Mouse (Mus musculus): ENCODE measurements around the gene Rilpl1.
"Not testable (repeated sequence)": the region's sequence is repeated elsewhere in the genome, so short reads cannot be mapped to it uniquely, and the experiment has no call there.

Gene Rilpl1

GRCm38 (mm10) chr5:124529191-124529651, 2.0 kb downstream of the Rilpl1 start:
- DNase-seq = no peak

GRCm38 (mm10) chr5:124528791-124529190, 2.4 kb downstream of the Rilpl1 start:
- no peak for DNase-seq

- no peak for DNase-seq
Measured at GRCm38 (mm10) chr5:124528351-124528750, 2.8 kb downstream of the Rilpl1 start.

GRCm38 (mm10) chr5:124524943-124525342, 6.2 kb downstream of the Rilpl1 start:
- no peak for DNase-seq

GRCm38 (mm10) chr5:124523032-124523431, 8.2 kb downstream of the Rilpl1 start:
- DNase-seq = no peak

- no peak for DNase-seq
Measured at GRCm38 (mm10) chr5:124521588-124521987, 9.6 kb downstream of the Rilpl1 start.

- peak; percentile 67 for DNase-seq
Measured at GRCm38 (mm10) chr5:124518648-124519047, 12.5 kb downstream of the Rilpl1 start.

- no peak for DNase-seq
Measured at GRCm38 (mm10) chr5:124515789-124516188, 15.4 kb downstream of the Rilpl1 start.

GRCm38 (mm10) chr5:124510536-124511050, 20.6 kb downstream of the Rilpl1 start:
- DNase-seq = no peak

- no peak for DNase-seq
Measured at GRCm38 (mm10) chr5:124509742-124510237, 21.4 kb downstream of the Rilpl1 start.

- DNase-seq = no peak
Measured at GRCm38 (mm10) chr5:124509200-124509599, 22.0 kb downstream of the Rilpl1 start.

- DNase-seq = no peak
Measured at GRCm38 (mm10) chr5:124506731-124507359, 24.3 kb downstream of the Rilpl1 start.

- DNase-seq = no peak
Measured at GRCm38 (mm10) chr5:124505235-124505634, 26.0 kb downstream of the Rilpl1 start.

- peak; percentile 61 for DNase-seq
Measured at GRCm38 (mm10) chr5:124503742-124504141, 27.4 kb downstream of the Rilpl1 start.

GRCm38 (mm10) chr5:124501541-124501940, 29.6 kb downstream of the Rilpl1 start:
- DNase-seq = no peak

GRCm38 (mm10) chr5:124500573-124500972, 30.6 kb downstream of the Rilpl1 start:
- no peak for DNase-seq

GRCm38 (mm10) chr5:124500037-124500436, 31.2 kb downstream of the Rilpl1 start:
- DNase-seq = not testable (repeated sequence)

- no peak for DNase-seq
Measured at GRCm38 (mm10) chr5:124499001-124499400, 32.2 kb downstream of the Rilpl1 start.

- DNase-seq = peak; percentile 34
Measured at GRCm38 (mm10) chr5:124498221-124498876, 32.8 kb downstream of the Rilpl1 start.

- no peak for DNase-seq
Measured at GRCm38 (mm10) chr5:124496614-124497514, 34.3 kb downstream of the Rilpl1 start.

GRCm38 (mm10) chr5:124495547-124495946, 35.6 kb downstream of the Rilpl1 start:
- peak; percentile 44 for DNase-seq

GRCm38 (mm10) chr5:124493455-124493854, 37.7 kb downstream of the Rilpl1 start:
- no peak for DNase-seq

GRCm38 (mm10) chr5:124492618-124493017, 38.6 kb downstream of the Rilpl1 start:
- no peak for DNase-seq
